Mouse (Mus musculus) heart, embryonic 11.5 days (tissue): Measurements from ENCODE around the gene Spcs1. TPM values are rescaled to one million over a fixed set of nuclear protein-coding genes. Genes with fewer than 3 reads are reported as not detected.

Experiments
- ATAC-seq: fragments of 200-750 bp; cut with Nextera tagmentation; replicated peaks from 2 replicates; pipeline ENCODE4 v1.8.0; 2017; ENCODE audit warnings: moderate library complexity; ENCODE audit not compliant: insufficient number of reproducible peaks, low FRiP score, low TSS enrichment
- H3K27ac ChIP-seq: fragments of 300-500 bp; sonication (generic); 2 replicates; pipeline ENCODE4 v1.5.1; 2014; ENCODE audit warnings: mild to moderate bottlenecking, low read depth, low read length
- H3K27me3 ChIP-seq: fragments of 300-500 bp; sonication (generic); 2 replicates; pipeline ENCODE4 v1.6.1; 2014; ENCODE audit warnings: mild to moderate bottlenecking, low read length, mixed read lengths; ENCODE audit not compliant: control insufficient read depth, insufficient read depth
- H3K36me3 ChIP-seq: fragments of 300-500 bp; sonication (generic); 2 replicates; pipeline ENCODE4 v1.6.1; 2014; ENCODE audit warnings: mild to moderate bottlenecking, low read length, moderate library complexity, mixed read lengths; ENCODE audit not compliant: control insufficient read depth, insufficient read depth
- H3K4me1 ChIP-seq: fragments of 300-500 bp; sonication (generic); 2 replicates; pipeline ENCODE4 v1.6.1; 2014; ENCODE audit warnings: low read length; ENCODE audit not compliant: control insufficient read depth, insufficient read depth
- H3K4me2 ChIP-seq: fragments of 300-500 bp; sonication (generic); 2 replicates; pipeline ENCODE4 v1.6.1; 2014; ENCODE audit warnings: mild to moderate bottlenecking, moderate library complexity
- H3K4me3 ChIP-seq: fragments of 300-500 bp; sonication (generic); 2 replicates; pipeline ENCODE4 v1.5.1; 2014; ENCODE audit warnings: low read depth, low read length
- H3K9ac ChIP-seq: fragments of 300-500 bp; sonication (generic); 2 replicates; pipeline ENCODE4 v1.6.1; 2014; ENCODE audit warnings: mild to moderate bottlenecking, low read depth, low read length, moderate library complexity
- H3K9me3 ChIP-seq: fragments of 300-500 bp; sonication (generic); replicated peaks from 2 replicates; pipeline ENCODE4 v1.6.1; 2016; ENCODE audit warnings: low read length; ENCODE audit not compliant: control insufficient read depth
- WGBS: fragments of 180-500 bp; shearing (Covaris S2); extraction: QIAGEN DNeasy Blood & Tissue Kit; methylation state at CpG from one replicate; pipeline ENCODE4 v1.1.7; 2014; ENCODE audit not compliant: insufficient replicate concordance; 5-methylcytosine and 5-hydroxymethylcytosine counted together
- polyA plus RNA-seq: library from polyadenylated mRNA; unstranded; fragments of >200 nt; fragmentation: Nextera tagmentation; extraction: Ambion mirVana; gene quantifications from 2 replicates; pipeline ENCODE4 v1.2.1, GENCODE M21; 2014

The Spcs1 gene
- polyA plus RNA-seq, 1 experiment from 2014 or later: 321 TPM

DNA sequence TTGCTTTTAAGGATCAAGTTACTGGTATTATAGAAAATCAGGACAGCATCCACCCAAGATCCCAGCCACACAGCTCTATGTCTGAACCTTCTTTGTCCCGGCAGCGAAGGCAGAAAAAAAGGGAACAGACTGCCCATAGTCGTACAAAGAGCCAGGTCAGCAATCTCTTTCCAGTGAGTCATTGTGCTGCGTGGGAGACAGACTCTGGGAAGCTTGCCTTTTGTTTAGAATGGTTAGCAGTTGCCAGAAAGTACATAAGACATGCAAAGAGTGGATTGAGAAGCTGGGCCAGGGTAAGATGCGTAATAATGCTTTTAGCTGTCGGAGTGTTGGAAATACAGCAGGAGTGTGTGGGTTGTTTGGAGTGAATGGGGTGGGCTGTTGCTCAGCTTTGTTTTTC lies 27.3 kb downstream of the Spcs1 start:
- H3K36me3 ChIP-seq: no peaks in the 10 kb centered on the region
- no peak for ATAC-seq
- H3K27me3 ChIP-seq: no peaks in the 10 kb centered on the region
- H3K9ac ChIP-seq: no peak overlapping the region
- no peak overlapping the region for H3K4me2 ChIP-seq
- H3K4me1 ChIP-seq: no peaks in the 10 kb centered on the region
- WGBS: 69% methylated on average over 6 of the region's 6 CpGs
- no peak overlapping the region for H3K4me3 ChIP-seq
- H3K9me3 ChIP-seq: no peaks in the 10 kb centered on the region
- no peak overlapping the region for H3K27ac ChIP-seq

DNA sequence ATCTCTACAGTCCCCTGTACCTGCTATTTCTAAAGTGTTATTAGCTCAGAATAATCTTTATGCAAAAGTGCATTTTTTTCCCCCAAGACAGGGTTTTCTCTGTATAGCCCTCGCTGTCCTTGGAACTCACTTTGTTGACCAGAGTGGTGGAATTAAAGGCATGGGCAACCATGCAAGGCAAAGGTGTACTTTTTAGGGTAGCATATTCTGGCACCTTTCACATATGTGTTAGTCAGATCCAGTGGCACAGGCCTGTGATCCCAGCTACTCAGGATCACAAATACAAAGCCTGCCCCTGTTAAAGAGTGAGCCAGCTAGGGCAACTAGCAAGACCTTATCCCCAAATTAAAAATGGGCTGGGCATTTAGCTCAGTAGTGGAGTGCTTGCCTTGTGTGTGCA lies 41.1 kb downstream of the Spcs1 start:
- ATAC-seq: no peak
- 85% methylated on average over 1 of the region's 1 CpGs for WGBS

DNA sequence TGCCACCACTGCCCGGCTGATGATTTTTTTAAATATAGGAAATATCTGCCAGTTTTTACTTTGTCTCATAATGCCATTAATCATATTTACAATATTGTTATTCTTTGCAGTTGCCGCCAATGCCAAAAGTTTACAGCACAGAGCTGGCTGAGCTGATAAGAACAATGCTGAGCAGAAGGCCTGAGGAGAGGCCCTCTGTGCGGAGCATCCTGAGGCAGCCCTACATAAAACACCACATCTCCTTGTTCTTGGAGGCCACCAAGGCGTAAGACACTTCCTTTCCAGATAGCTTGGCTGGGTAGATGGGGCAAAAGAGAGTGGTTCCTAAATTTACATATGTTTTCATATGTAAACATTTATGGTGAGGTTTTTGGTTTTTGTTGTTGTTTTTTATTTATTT lies 42.4 kb downstream of the Spcs1 start:
- Histone ChIP-seq H3K36me3 (no peaks in the 10 kb centered on the region), H3K4me2 (no peak overlapping the region), H3K9ac (no peak overlapping the region), H3K27me3 (no peaks in the 10 kb centered on the region), H3K4me3 (no peak overlapping the region), H3K27ac (no peak overlapping the region), H3K4me1 (no peaks in the 10 kb centered on the region), H3K9me3 (no peaks in the 10 kb centered on the region)
- 81% methylated on average over 4 of the region's 4 CpGs for WGBS
- ATAC-seq: no peak

More for the DNA sequence above, 41.1 kb downstream of the Spcs1 start:
- H3K27ac ChIP-seq: no peak overlapping the region
- no peak overlapping the region for H3K4me2 ChIP-seq
- no peaks in the 10 kb centered on the region for H3K4me1 ChIP-seq
- no peaks in the 10 kb centered on the region for H3K27me3 ChIP-seq
- H3K9me3 ChIP-seq: no peaks in the 10 kb centered on the region
- H3K36me3 ChIP-seq: no peaks in the 10 kb centered on the region
- H3K4me3 ChIP-seq: no peak overlapping the region
- no peak overlapping the region for H3K9ac ChIP-seq

DNA sequence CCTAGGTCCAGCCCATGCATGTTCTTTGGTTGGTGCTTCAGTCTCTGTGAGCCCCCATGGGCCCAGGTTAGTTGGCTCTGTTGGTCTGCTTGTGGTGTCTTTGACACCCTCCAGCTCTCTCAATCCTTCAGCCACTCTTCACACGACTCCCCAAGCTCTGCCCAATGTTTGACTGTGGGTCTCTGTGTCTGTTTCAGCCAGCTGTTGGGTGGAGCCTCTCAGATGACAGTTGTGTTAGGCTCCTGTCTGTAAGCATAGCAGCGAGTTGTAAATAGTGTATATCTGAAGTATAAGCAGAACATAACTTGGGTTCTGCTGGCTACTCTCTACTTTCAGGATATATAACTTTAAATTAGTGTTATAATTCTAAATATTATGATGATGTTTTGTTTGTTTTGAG lies 43.0 kb downstream of the Spcs1 start:
- H3K4me1 ChIP-seq: no peaks in the 10 kb centered on the region
- no peaks in the 10 kb centered on the region for H3K27me3 ChIP-seq
- no peak overlapping the region for H3K27ac ChIP-seq
- no peak overlapping the region for H3K4me3 ChIP-seq
- H3K4me2 ChIP-seq: no peak overlapping the region
- 69% methylated on average over 2 of the region's 2 CpGs for WGBS
- ATAC-seq: no peak
- H3K36me3 ChIP-seq: no peaks in the 10 kb centered on the region
- no peaks in the 10 kb centered on the region for H3K9me3 ChIP-seq
- no peak overlapping the region for H3K9ac ChIP-seq

DNA sequence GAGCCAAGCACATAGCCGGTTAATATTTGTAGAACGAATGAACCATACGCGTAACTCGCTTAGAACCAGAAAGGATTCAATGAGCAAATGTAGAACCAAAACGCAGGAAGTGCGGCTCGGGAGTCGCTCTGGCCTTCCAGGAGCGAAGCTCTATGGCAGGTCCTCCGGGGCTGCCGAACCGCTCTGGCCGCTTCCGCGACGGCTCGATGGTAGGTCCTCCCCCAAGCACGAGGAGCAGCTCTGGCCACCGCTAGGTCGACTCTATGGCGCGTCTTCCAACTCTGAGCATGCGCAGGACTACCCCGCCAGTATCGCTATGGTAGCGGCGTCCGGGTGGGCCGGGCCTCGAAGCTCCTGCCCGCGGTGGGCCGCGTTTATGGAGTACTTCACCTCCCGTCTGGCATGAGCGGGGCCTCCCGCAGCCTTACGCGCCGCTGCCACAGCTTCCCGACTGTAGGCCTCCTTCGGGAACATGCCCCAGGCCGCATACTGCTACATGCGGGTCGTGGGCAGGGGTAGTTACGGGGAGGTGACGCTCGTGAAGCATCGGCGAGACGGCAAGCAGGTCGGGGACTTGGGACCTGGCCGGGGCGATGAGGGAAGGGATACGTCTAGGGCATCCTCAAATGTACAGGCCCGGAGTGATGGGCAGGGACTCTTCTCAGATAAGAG lies 50.2 kb downstream of the Spcs1 start, which contains the start of gene Nek4:
Gene Nek4 (plus strand): TSS at position 224 of the 672 bp plus-strand sequence.
- Histone ChIP-seq H3K9me3 (no peaks in the 10 kb centered on the region), H3K4me1 (peaks cover 2% of the 10 kb centered on the region; the same call in 1 of the 2 replicates), H3K27me3 (no peaks in the 10 kb centered on the region), H3K36me3 (no peaks in the 10 kb centered on the region), H3K27ac (peak within 1 kb of the TSS; percentile 50; the same call in 1 of the 2 replicates), H3K9ac (peak within 1 kb of the TSS; percentile 75), H3K4me3 (peak within 1 kb of the TSS; percentile 66), H3K4me2 (peak within 1 kb of the TSS; percentile 91)
- WGBS: under 1% methylated on average over 57 of the region's 57 CpGs
- peak; percentile 97 for ATAC-seq

DNA sequence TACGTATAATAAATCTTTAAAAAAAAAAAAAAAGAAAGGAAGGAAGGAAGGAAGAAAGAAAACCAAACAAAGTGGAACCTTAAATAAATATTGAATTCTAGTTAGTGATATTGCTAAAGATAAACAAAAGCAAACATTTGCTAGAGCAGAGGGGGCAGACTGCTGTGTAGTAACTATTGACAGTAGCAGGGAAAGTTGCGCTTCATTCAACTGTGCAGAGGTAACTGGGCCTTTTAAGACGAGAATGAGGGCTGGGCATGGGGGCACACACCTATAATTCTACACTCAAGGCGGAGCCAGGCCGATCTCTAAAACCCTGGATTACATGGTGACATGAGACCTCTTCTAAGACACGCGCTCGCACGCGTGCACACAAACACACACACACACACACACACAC lies 51.5 kb downstream of the Spcs1 start:
- no peak for ATAC-seq
- no peaks in the 10 kb centered on the region for H3K27me3 ChIP-seq
- no peaks in the 10 kb centered on the region for H3K36me3 ChIP-seq
- H3K4me1 ChIP-seq: peaks cover 2% of the 10 kb centered on the region; the same call in 1 of the 2 replicates
- no peak overlapping the region for H3K27ac ChIP-seq
- no peak overlapping the region for H3K4me3 ChIP-seq
- 95% methylated on average over 10 of the region's 10 CpGs for WGBS
- H3K9ac ChIP-seq: no peak overlapping the region
- H3K4me2 ChIP-seq: no peak overlapping the region
- H3K9me3 ChIP-seq: no peaks in the 10 kb centered on the region

Other genes starting within 250 kb of the Spcs1 start
- gene Tmem110, start 176.1 kb downstream of the Spcs1 start, polyA plus RNA-seq: 16.0 and 18.2 TPM in 2 replicates
- 1.8 and 2.0 TPM in 2 replicates for gene Mustn1, start 122.5 kb downstream of the Spcs1 start, polyA plus RNA-seq
- not detected in 2 replicates for gene Itih4, start 115.2 kb downstream of the Spcs1 start, polyA plus RNA-seq
- gene Itih3, start 77.9 kb downstream of the Spcs1 start, polyA plus RNA-seq: 1.4 and 1.7 TPM in 2 replicates
- 0.11 TPM in 1 of 2 replicates, not detected in the other for gene Itih1, start 58.4 kb downstream of the Spcs1 start, polyA plus RNA-seq
- 4.4 and 5.1 TPM in 2 replicates for gene Nek4, start 50.3 kb downstream of the Spcs1 start, polyA plus RNA-seq
- gene Glt8d1, start 272 bp downstream of the Spcs1 start, polyA plus RNA-seq: 49.4 and 55.1 TPM in 2 replicates
- gene Pbrm1, start 17.5 kb upstream of the Spcs1 start, polyA plus RNA-seq: 80.6 and 93.6 TPM in 2 replicates
- 76.2 and 88.7 TPM in 2 replicates for gene Gnl3, start 17.5 kb upstream of the Spcs1 start, polyA plus RNA-seq
- gene Smim4, start 127.3 kb upstream of the Spcs1 start, polyA plus RNA-seq: 64.5 and 70.0 TPM in 2 replicates
- 342 and 344 TPM in 2 replicates for gene Nt5dc2, start 129.4 kb upstream of the Spcs1 start, polyA plus RNA-seq
- gene Stab1, start 167.0 kb upstream of the Spcs1 start, polyA plus RNA-seq: 35.9 and 40.4 TPM in 2 replicates
- gene Tnnc1, start 206.6 kb upstream of the Spcs1 start, polyA plus RNA-seq: 3,123 and 3,177 TPM in 2 replicates
- 286 and 325 TPM in 2 replicates for gene Nisch, start 215.3 kb upstream of the Spcs1 start, polyA plus RNA-seq
- 0.03 and 0.08 TPM in 2 replicates for gene Sema3g, start 216.2 kb upstream of the Spcs1 start, polyA plus RNA-seq
- 7.4 and 8.7 TPM in 2 replicates for gene Phf7, start 249.6 kb upstream of the Spcs1 start, polyA plus RNA-seq
- 52.5 and 57.8 TPM in 2 replicates for gene Bap1, start 249.8 kb upstream of the Spcs1 start, polyA plus RNA-seq